ENCODE assay signal across 9 mouse cellular contexts in genomic region chr1:191894386-191894785, GRCm38 (mm10). TPM values are rescaled to one million over a fixed set of nuclear protein-coding genes. Genes with fewer than 3 reads are reported as not detected.
DNase-seq lines count a peak whose midpoint lies in the region; ATAC-seq and TF ChIP-seq lines count a peak whose summit lies in the region.
"Had no signal": no experiment of that assay in that cellular context is flagged by ENCODE, and none has a peak within 500 bp of the region (broad histone marks: within the 10 kb centered on the region; RNA-seq: fewer than 3 reads in every experiment).

No protein-coding gene starts in this region.

- H3K9ac ChIP-seq in intestine, embryonic 15.5 days: no peak overlapping the region
- no peak overlapping the region for H3K9ac ChIP-seq in lung, embryonic 14.5 days
- H3K9ac ChIP-seq in hindbrain, postnatal 0 days (replicated peaks; ENCODE audit: low read length): no peak overlapping the region
- no peak overlapping the region for H3K9ac ChIP-seq in midbrain, embryonic 15.5 days

- TF ChIP-seq CTCF in lung, embryonic 14.5 days (IDR thresholded peaks at IDR 0.05; ENCODE audit: low read depth): no peak
- TF ChIP-seq CTCF in hindbrain, postnatal 0 days (IDR thresholded peaks at IDR 0.05; ENCODE audit: low read depth): no peak

- no peaks in the 10 kb centered on the region for H3K27me3 ChIP-seq in heart, embryonic 10.5 days (ENCODE audit: insufficient read depth, poor library complexity, severe bottlenecking)
- H3K27me3 ChIP-seq in intestine, embryonic 15.5 days (replicated peaks): no peaks in the 10 kb centered on the region
- H3K27me3 ChIP-seq in lung, embryonic 14.5 days (ENCODE audit: insufficient read depth, low read length): no peaks in the 10 kb centered on the region
- no peaks in the 10 kb centered on the region for H3K27me3 ChIP-seq in hindbrain, postnatal 0 days (ENCODE audit: insufficient read depth, low read length)
- H3K27me3 ChIP-seq in midbrain, embryonic 15.5 days (replicated peaks): no peaks in the 10 kb centered on the region

- ATAC-seq in intestine, embryonic 15.5 days: peak; percentile 75
- ATAC-seq in lung, embryonic 14.5 days (ENCODE audit: insufficient read depth): no peak
- no peak for ATAC-seq in hindbrain, postnatal 0 days
- no peak for ATAC-seq in midbrain, embryonic 15.5 days (replicated peaks)

- no peaks in the 10 kb centered on the region for H3K9me3 ChIP-seq in heart, embryonic 10.5 days
- H3K9me3 ChIP-seq in intestine, embryonic 15.5 days: no peaks in the 10 kb centered on the region
- H3K9me3 ChIP-seq in lung, embryonic 14.5 days (ENCODE audit: low read depth, low read length): no peaks in the 10 kb centered on the region
- H3K9me3 ChIP-seq in hindbrain, postnatal 0 days (ENCODE audit: low read length): no peaks in the 10 kb centered on the region
- H3K9me3 ChIP-seq in midbrain, embryonic 15.5 days: no peaks in the 10 kb centered on the region

- H3K36me3 ChIP-seq in heart, embryonic 10.5 days: no peaks in the 10 kb centered on the region
- H3K36me3 ChIP-seq in intestine, embryonic 15.5 days: no peaks in the 10 kb centered on the region
- no peaks in the 10 kb centered on the region for H3K36me3 ChIP-seq in lung, embryonic 14.5 days (ENCODE audit: insufficient read depth)
- no peaks in the 10 kb centered on the region for H3K36me3 ChIP-seq in hindbrain, postnatal 0 days (ENCODE audit: insufficient read depth, low read length)
- no peaks in the 10 kb centered on the region for H3K36me3 ChIP-seq in midbrain, embryonic 15.5 days (replicated peaks)

- no peak overlapping the region for H3K27ac ChIP-seq in heart, embryonic 10.5 days
- 0 out of 2 replicates have a peak overlapping the region, but pooled peaks have one; percentile 2 for H3K27ac ChIP-seq in brown adipose tissue, adult 24 weeks (replicated peaks; ENCODE audit: low read depth, low read length)
- H3K27ac ChIP-seq in intestine, embryonic 15.5 days: no peak overlapping the region
- no peak overlapping the region for H3K27ac ChIP-seq in lung, embryonic 14.5 days (ENCODE audit: low read depth)
- no peak overlapping the region for H3K27ac ChIP-seq in hindbrain, postnatal 0 days
- no peak overlapping the region for H3K27ac ChIP-seq in midbrain, embryonic 15.5 days

- H3K4me1 ChIP-seq in heart, embryonic 10.5 days: peaks cover 19% of the 10 kb centered on the region
- H3K4me1 ChIP-seq in brown adipose tissue, adult 24 weeks (ENCODE audit: control insufficient read depth, insufficient read depth, insufficient read length, low read length): 0 out of 2 replicates have a peak, but pooled peaks cover 2% of the 10 kb centered on the region
- peaks cover 4% of the 10 kb centered on the region; the same call in 1 of the 2 replicates for H3K4me1 ChIP-seq in intestine, embryonic 15.5 days (replicated peaks)
- H3K4me1 ChIP-seq in lung, embryonic 14.5 days (ENCODE audit: insufficient read depth): 0 out of 2 replicates have a peak, but pooled peaks cover 6% of the 10 kb centered on the region
- H3K4me1 ChIP-seq in hindbrain, postnatal 0 days (ENCODE audit: insufficient read depth, low read length): no peaks in the 10 kb centered on the region
- no peaks in the 10 kb centered on the region for H3K4me1 ChIP-seq in midbrain, embryonic 15.5 days

- no peak overlapping the region for H3K4me3 ChIP-seq in heart, embryonic 10.5 days
- H3K4me3 ChIP-seq in brown adipose tissue, adult 24 weeks (ENCODE audit: insufficient read depth, low read depth, low read length): no peak overlapping the region
- no peak overlapping the region for H3K4me3 ChIP-seq in intestine, embryonic 15.5 days (replicated peaks)
- H3K4me3 ChIP-seq in lung, embryonic 14.5 days (ENCODE audit: low read depth, low read length): no peak overlapping the region
- no peak overlapping the region for H3K4me3 ChIP-seq in hindbrain, postnatal 0 days (ENCODE audit: low read length)
- H3K4me3 ChIP-seq in midbrain, embryonic 15.5 days: no peak overlapping the region
- H3K4me3 ChIP-seq: erythroblast, embryonic 14.5 days had no signal

- WGBS in heart, embryonic 10.5 days: 67% methylated on average over 17 of the region's 17 CpGs
- 63% methylated on average over 17 of the region's 17 CpGs for WGBS in intestine, embryonic 15.5 days
- WGBS in lung, embryonic 14.5 days: 72% methylated on average over 17 of the region's 17 CpGs
- 79% methylated on average over 17 of the region's 17 CpGs for WGBS in hindbrain, postnatal 0 days
- 87% methylated on average over 17 of the region's 17 CpGs for WGBS in midbrain, embryonic 15.5 days

- no peak overlapping the region for H3K4me2 ChIP-seq in intestine, embryonic 15.5 days (replicated peaks)
- H3K4me2 ChIP-seq in lung, embryonic 14.5 days: no peak overlapping the region
- no peak overlapping the region for H3K4me2 ChIP-seq in hindbrain, postnatal 0 days (ENCODE audit: low read depth, low read length)
- H3K4me2 ChIP-seq in midbrain, embryonic 15.5 days: no peak overlapping the region

- DNase-seq in heart, adult 11 months: peak; percentile 98
- no peak for DNase-seq in heart, embryonic 10.5 days (ENCODE audit: low spot score)
- DNase-seq in lung, embryonic 14.5 days: peak; percentile 17
- DNase-seq in testis, postnatal 14 days (ENCODE audit: low spot score): peak; percentile 48
- no peak for DNase-seq in hindbrain, postnatal 0 days (ENCODE audit: low spot score)

RNA-seq across cellular contexts. Expression of gene Slc30a1, which starts 12.2 kb away (rescaled TPM):
- 1.8 and 2.5 TPM in 2 replicates for polyA plus RNA-seq in heart, embryonic 10.5 days (2016; fragmentation: Nextera tagmentation; extraction: Ambion mirVana)
- polyA plus RNA-seq in brown adipose tissue, adult 24 weeks (2012; ENCODE audit: insufficient read depth, insufficient read length, missing spikeins): 4.5 and 5.8 TPM in 2 replicates
- 4.5 and 5.5 TPM in 2 replicates for polyA plus RNA-seq in intestine, embryonic 15.5 days (2015; fragmentation: Nextera tagmentation; extraction: Ambion mirVana)
- 2.9 and 3.9 TPM in 2 replicates for polyA plus RNA-seq in lung, embryonic 14.5 days (2014; fragmentation: Nextera tagmentation; extraction: Ambion mirVana)
- 22.1 and 27.7 TPM in 2 replicates for total RNA-seq in hindbrain, postnatal 0 days (2014; rRNA removed)
- 5.1 TPM in 2 replicates for polyA plus RNA-seq in hindbrain, postnatal 0 days (2015; fragmentation: Nextera tagmentation; extraction: Ambion mirVana)
- 3.7 and 4.3 TPM in 2 replicates for polyA plus RNA-seq in midbrain, embryonic 15.5 days (2015; fragmentation: Nextera tagmentation; extraction: Ambion mirVana)

Comparison
In these comparisons a context has a peak if more than half of its experiments do, and no peak if none do; other contexts are left out.
1. DNase-seq: peak in heart, adult 11 months (single experiment), lung, embryonic 14.5 days (single experiment) and testis, postnatal 14 days (single experiment); none in heart, embryonic 10.5 days (single experiment) and hindbrain, postnatal 0 days (single experiment).